Mouse (Mus musculus) spleen, postnatal 14 days (tissue): Measurements from ENCODE around the gene Gm43738.

Experiments
- DNase-seq, 2 experiments: peaks; one replicate each; pipeline ENCODE4 v3.0.0; 2021 to 2022; ENCODE audit warnings: low spot score in 2 of 2

The Gm43738 gene

GRCm38 (mm10) chr3:89100811-89101210 lies at the start of gene Gm43738:
Gene Gm43738 (minus strand): TSS chr3:89101099.
- no peak for DNase-seq

DNA sequence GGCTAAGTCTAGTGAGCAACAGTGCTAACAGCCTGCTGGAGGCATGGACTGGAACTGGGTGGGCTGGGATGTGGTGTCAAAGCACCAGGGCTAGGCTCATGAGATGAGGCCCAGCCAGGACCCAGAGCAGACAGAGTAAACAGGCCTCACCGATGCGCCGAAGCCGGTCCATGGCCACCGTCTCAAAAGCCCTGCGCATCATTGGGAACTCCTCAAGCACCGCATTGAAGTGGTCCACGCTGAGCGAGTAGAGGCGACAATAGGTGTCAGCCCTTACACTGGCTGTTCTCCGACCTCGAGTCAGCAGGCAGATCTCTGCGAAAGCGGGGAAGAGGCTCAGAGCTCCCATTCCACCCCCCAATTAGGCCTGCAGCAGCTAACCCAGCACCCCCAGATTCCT lies 47.7 kb upstream of the Gm43738 start:
- no peak for DNase-seq

DNA sequence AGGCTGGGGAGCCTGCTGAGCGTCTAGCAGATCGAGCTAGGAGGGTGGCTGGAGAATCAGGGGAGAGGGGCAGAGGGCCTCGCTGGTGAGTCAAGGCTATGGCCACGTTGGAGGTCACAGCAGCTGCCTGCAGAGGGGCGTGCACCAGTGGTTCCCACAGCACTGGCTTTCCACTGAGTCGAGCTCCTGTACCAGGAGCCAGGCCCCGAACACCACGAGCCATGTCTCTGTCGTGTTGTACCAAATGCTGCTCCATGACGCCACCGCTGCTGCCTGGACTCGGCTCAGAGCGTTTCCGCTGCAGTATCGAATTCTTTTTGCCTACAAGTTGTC lies 47.0 kb upstream of the Gm43738 start:
- no peak for DNase-seq

DNA sequence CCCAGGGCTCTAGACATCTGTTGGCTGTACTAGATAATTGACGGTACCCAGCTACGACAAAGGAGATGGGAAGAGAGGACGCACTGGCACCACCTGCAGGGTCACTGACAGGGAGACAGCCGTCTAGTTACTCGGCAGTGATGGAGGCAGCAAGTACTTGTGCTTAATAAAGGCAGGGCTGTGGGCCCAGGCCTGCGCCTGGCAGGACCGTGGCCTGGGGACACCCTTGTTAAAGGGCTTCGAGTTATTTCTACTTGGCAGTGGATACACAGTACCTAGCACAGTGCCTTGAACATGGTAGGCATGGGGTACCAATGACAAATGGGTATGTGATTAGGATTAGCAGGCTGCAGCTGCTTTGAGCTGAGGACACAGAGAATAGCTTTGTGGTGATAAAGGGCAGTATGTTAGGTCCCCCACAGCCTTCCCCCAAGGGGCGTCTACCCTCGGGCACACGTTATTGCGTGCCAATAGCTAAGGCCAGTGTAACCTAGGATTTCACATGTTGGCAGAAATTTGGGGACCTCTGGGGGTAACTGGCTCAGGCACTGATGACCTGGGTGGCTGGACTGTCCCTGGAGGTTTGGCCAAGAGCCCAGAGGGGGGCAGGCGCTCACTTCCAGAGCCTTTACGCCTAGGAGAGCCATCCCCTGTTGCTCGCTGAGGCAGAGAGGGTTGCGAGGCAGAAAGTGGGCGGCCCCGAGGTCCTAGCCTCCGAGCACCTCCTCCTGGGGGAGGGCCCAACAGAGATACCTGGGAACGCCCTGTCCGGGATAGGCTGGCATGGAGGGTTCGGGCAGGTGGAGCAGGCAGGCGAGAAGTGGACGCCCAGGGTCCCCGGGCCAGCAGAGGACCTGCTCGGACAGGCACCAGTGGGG lies 46.4 kb upstream of the Gm43738 start:
- no peak for DNase-seq

DNA sequence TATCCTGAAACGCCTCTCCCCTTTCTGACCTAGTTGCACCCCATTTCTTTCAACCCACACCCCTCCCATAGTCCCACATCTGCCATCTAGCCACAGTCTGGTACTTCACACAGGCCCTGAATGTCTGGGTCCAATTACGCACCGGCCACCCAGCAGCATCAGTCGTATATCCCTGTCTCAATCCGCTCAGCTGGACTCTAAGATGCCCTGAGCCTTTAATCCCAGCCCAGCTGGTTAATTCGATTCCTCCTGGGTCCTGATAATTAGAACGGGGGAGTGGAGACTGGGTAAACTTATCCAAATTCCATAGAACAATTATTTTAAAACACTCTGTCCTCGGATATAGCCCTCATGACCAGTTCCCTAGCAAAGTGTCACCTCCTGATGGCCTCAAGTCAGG lies 44.7 kb upstream of the Gm43738 start:
- DNase-seq: no peak

DNA sequence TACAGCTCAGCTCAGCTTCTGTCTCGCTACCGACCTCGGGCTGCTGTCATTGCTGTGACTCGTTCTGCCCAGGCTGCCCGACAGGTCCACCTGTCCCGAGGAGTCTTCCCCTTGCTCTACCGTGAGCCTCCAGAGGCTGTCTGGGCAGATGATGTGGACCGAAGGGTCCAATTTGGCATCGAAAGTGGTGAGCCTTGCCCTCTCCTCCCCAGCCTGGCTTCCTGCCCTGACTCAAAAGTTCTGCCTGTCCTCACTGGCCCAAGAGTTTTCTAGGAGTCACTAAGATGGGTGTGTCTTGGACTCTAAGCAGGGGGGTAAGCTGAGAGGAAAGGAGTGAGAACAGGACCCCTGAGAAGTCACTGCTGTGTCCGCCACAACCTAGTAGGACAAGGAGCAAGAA lies 43.9 kb upstream of the Gm43738 start:
- DNase-seq: no peak

GRCm38 (mm10) chr3:89136365-89136764 lies 35.5 kb upstream of the Gm43738 start:
- no peak for DNase-seq

DNA sequence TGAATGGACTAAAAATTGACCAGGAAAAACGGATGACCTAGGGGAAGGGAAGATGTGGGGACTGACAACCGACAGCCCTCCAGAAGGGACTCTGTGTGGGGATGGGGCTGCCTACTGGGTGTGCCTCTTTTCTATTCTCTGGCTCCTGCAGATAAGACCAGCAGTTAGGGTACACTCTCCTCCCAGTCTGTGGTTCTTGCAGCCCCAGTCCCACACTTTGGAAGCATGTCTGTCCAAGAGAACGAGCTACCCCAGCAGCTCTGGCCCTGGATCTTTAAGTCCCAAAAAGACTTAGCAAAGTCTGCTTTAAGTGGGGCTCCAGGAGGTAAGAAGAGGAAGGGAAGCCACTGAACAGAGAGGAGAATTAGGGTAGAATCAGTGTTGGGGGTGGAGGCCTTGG lies 35.1 kb upstream of the Gm43738 start, which contains the start of gene Pklr:
Gene Pklr (plus strand): TSS at position 185 of the 400 bp plus-strand sequence.
- DNase-seq: no peak

DNA sequence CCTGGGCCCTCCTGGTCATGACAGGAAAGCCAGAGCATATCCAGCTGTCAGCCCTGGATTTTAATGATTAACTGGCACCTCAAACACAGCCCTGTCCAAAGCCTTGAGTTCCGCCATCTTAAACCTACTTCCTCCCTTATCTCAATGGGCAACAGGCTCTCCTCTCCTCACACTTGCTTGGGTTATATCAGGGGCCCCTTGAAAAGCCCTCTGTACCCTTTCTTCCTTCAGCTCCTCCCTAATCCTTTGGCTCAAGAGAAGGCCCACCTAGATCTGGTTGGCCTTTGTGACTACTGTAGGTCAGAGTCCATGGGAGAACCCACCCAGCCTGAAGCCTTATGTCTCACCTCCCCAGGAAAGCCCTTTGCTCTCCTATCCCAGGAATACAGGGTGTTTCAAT lies 32.9 kb upstream of the Gm43738 start:
- no peak for DNase-seq

DNA sequence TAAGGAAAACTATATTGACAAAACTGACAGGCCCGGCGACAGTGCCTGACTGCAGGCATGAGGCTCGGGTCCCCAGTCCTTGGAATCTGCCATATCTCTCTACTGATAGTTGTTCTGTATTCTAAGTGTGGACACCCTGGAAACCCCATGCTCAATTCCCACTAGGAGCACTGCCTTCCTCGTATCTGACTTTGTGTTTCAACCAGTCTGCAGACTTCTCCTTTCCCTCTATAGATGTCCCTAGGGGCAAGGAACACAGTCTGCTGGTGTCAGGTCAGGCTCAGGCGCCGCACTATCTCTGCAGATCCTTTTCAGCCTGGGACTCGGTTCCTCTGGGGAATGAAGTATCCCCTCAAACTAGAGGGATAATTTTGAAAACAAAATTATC lies 32.2 kb upstream of the Gm43738 start:
- DNase-seq: no peak

GRCm38 (mm10) chr3:89132285-89133062 lies 31.6 kb upstream of the Gm43738 start:
- peak; percentile 35 to 43 for DNase-seq

- no peak for DNase-seq
Observed at GRCm38 (mm10) chr3:89131816-89132215, 30.9 kb upstream of the Gm43738 start.

DNA sequence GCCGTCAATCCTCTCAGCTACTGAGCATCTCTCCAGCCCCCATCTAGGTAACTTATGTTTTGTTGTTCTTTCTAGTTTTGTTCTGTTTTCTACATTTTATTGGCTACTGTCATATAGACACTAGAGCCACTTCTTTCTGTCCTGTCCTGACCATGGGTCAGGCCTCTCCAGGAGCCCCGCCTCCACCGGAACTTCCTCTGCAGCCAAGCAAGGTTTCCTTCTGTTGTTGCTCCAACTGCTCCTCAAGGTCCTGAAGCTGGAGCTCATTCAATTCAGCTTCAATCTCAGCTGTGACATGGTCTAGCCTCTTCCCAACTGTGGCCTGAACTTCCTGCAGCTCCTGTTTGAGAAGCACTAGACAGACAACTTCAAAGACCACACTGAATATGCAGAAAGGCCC lies 29.0 kb upstream of the Gm43738 start:
- DNase-seq: no peak

- no peak for DNase-seq
Observed at GRCm38 (mm10) chr3:89125981-89126380, 25.1 kb upstream of the Gm43738 start.

- no peak for DNase-seq
Observed at GRCm38 (mm10) chr3:89124241-89124640, 23.3 kb upstream of the Gm43738 start.

DNA sequence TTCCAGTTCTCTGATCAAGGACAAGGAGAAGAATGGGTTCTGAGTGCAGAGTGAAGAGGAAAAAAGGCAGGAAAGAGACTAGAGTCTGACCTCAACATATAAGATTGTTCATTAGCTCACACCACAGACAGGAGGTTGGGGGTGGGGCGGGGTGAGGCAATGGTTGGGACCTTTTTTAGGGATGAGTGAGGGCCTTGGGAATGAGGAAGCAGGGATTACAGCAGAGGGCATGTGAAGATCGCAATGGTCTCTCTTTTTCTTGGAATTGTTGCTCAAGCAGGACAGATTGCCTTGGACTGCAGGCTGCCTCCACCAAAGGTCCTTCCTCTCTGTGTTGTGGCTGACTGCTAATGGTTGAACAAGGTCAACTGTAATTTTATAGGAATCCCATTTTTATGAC lies 22.4 kb upstream of the Gm43738 start:
- no peak for DNase-seq

- no peak for DNase-seq
Observed at GRCm38 (mm10) chr3:89115522-89115921, 14.6 kb upstream of the Gm43738 start.

- DNase-seq: no peak
Observed at GRCm38 (mm10) chr3:89113058-89113457, 12.2 kb upstream of the Gm43738 start.

DNA sequence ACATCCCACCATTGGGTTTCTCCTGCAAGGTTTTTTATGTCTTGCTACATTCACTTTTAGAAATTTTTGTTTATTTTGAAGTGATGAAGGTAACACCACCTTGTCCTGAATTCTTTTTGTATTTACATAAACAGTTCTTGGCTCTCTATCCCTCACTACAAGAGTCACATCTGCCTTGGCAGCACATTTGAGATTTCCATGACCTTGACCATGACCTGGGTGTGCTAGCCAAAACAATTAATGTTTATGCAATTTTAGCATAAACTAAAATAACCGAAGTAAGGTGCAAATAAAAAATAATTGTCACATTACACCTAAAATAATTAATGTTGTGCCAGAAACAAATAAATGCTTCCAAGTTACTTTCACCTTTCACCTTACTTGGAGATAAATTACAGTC lies 7.2 kb upstream of the Gm43738 start:
- no peak for DNase-seq

DNA sequence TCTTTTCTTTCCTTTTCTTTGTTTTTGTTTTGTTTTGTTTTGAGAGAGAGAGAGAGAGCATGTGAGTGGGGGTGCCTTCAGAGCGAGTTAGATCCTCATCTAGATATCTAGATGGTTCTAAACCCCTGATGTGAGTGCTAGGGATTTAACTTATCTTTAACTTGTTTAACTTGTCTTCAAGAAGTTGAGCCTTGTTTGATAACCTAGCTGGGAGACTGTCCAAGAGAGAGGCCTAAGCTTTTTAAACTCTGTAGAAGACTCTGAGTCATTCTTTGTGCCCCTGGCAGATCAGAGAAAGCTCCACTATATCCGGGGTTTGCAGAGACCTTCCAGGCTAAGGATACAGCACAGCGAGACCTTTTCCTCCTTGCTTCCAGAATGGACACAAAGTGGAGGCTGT lies 6.6 kb upstream of the Gm43738 start:
- no peak for DNase-seq

- DNase-seq: no peak
Observed at GRCm38 (mm10) chr3:89106881-89107280, 6.0 kb upstream of the Gm43738 start.

GRCm38 (mm10) chr3:89103291-89103595 lies 2.3 kb upstream of the Gm43738 start:
- DNase-seq: no peak
